Mouse (Mus musculus) erythroid progenitor cell, adult 5-6 weeks (primary cell): ENCODE measurements around the gene Btg2. TPM values are rescaled to one million over a fixed set of nuclear protein-coding genes. Genes with fewer than 3 reads are reported as not detected.

ENCODE experiments used
- ATAC-seq: replicated peaks from 2 replicates; pipeline ENCODE4 v1.8.0; 2016; ENCODE audit warnings: moderate number of reproducible peaks, mild to moderate bottlenecking, moderate TSS enrichment, inconsistent platforms; ENCODE audit not compliant: poor library complexity, low FRiP score, severe bottlenecking
- total RNA-seq, 2 experiments: library from RNA; stranded (forward) in 1 of 2; stranded (reverse) in 1 of 2; fragments of 150-400 nt in 1 of 2; fragments of 186-747, 209-891 nt in 1 of 2; gene quantifications; 2 replicates each; pipeline versions ENCODE4 v1.2.3 to v1.2.4; 2015 to 2017; ENCODE audit warnings: low replicate concordance in 2 of 2

The Btg2 gene
- total RNA-seq, 2 experiments from 2014 or later = 184 to 261 TPM

GRCm38 (mm10) chr1:134062411-134063085, 16.4 kb downstream of the Btg2 start:
- ATAC-seq = no peak

DNA sequence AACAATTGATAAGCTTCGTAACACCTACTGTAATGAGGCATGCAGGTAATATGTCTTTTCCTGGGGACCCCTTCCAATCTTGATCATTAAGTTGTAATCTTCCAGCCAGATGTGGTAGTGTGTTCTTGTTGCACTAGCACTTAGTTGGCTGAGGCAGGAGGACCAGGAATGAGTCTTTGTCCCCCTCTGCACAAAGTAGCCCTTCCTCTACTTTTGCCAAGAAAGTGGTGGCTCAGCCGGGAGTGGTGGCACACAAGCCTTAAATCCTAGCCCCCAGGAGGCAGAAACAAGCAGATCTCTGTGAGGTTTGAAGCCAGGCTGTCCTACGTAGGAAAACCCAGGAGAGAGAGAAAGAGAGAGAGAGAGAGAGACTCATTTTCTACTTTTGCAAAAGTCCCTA, 17.0 kb downstream of the Btg2 start:
- no peak for ATAC-seq

GRCm38 (mm10) chr1:134060849-134061569, 17.9 kb downstream of the Btg2 start:
- ATAC-seq = peak; percentile 91

GRCm38 (mm10) chr1:134059739-134060695, 18.9 kb downstream of the Btg2 start:
- ATAC-seq = peak; percentile 71

- no peak for ATAC-seq
Observed at GRCm38 (mm10) chr1:134058870-134059269, 20.1 kb downstream of the Btg2 start.

DNA sequence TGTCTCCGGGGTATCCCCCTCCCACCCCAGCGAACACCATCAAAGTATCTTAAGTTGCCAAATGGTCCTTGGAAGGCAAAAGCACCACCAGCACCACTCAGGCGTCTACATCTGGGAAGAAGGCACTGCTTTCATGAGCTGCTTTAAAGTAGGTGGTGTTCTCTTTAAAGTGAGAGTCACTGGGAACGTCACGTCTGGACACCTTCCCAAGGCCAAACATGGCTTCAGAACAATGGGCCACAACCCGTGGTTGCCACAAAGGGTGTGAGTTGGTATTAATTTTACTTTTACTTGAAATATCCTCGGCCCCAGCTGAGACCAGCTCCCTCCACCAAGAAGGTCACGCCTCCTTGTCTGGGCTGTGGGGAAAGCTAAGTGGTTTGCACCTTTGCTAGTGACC, 21.2 kb downstream of the Btg2 start:
- ATAC-seq = no peak

- no peak for ATAC-seq
Observed at GRCm38 (mm10) chr1:134056285-134056684, 22.6 kb downstream of the Btg2 start.

DNA sequence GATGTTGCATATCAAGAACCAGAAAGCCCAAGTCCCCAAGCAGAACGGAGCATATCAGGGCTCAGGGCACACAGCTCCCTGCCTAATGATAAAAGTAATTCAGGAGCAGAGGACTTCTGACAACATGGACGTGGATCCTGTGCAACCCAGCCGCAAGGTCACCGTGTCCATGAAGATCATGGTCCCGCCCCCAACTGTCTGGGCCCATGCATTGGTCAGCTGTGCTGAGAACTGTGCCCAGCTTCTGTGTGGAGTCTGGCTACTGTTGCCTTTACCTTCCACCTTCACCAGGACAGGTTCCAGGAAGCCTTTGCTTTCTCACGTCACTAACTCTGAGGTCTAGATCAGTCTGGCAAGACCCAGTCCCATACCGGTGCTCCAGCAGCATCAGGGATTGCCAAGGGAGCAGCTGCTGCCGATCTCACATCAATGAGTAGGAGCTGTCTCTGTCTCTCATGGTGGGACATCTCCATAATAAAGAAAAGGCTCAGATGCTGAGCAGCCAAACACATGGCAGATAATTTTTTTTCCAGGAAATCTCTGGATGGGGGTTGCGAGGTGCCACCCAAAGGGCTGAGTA, 23.2 kb downstream of the Btg2 start:
- ATAC-seq = no peak

DNA sequence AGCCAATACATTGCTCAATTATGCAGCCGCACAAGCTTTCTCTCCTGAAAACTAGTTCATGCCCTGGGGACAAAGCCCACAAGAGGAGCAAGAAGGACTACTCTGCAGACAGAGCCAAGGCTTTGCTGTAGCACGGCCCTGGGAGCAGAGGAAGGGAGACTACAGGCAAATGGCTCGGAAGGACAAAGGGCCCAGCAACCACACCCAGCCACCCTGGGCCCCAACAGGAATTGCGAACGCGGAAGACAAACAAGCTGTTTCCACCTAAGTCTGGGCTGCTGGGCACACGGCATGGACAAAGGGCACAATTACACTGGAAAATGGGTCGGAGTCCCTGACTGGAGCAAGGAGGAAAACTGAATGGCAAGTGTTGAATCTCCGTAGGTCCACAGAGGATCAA, 23.9 kb downstream of the Btg2 start:
- ATAC-seq = no peak

DNA sequence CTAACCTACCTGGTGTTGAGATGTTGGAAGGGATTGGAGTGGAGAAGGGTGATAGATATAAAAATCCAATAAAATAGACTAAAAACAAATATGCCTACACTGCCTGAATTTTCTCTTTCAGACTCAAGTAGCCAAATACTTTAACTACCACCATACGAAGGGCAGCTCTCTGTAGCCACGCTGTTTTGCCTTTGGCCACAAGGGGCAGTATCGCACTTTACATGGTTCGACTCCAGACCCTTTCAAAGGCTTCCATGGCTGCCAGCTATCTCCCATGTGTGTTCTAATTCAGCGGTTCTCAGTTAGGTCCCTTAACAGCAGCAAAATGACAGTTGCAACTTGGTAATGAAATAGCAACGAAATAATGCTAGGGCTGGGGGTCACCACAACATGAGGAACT, 25.7 kb downstream of the Btg2 start:
- peak; percentile 84 for ATAC-seq

DNA sequence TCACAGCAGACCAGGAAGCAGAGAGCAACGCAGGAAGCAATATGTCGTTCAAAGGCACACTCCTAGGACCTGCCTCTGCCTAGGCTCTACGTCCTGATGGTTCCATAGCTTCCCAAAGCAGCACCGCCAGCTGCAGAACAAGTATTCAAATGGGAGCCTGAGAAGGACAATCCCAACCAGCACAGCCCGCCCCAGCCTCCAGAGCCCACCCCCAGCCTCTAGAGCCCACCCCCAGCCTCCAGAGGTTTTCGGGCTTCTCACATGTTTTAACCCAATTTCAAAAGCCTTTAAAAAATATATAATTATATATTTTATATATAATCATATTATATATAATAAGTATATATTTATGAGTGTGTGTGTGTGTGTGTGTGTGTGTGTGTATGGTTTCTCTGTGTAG, 29.4 kb downstream of the Btg2 start:
- ATAC-seq = no peak

DNA sequence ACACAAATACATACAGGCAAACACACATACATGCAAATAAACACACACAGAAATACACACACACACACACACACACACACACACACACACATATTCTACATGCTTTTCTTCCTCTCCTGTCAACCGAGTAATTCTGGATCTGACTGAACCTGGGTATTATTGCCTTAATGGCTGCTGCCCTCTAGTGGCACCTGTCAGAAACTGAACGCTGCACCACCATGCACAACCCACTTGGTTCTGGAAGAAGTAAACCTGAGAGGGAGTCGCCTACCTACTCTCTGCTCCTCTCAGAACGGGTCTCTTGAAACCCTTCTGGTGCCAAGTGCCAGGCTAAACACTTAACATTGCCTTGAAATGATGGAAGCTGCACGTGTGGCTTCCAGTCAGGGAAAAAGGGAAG, 30.2 kb downstream of the Btg2 start:
- ATAC-seq = peak; percentile 78

GRCm38 (mm10) chr1:134047431-134047830, 31.5 kb downstream of the Btg2 start:
- ATAC-seq = no peak

DNA sequence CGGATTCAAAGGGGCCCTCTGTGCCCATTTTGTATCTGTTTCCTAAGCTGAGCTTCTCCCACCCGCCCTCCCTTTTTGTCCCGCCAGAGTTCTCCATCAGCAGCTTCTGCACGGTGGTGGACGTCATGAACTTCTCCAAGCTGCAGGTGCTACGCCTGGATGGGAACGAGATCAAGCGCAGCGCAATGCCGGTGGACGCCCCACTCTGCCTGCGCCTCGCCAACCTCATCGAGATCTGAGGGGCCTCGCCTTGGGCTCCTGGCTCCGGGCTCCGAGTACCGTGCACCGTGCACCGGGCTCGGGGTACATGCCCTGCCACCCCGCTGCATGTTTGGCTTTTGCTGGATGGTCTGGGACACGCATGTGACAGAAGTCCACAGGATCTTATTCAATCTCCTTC, 32.5 kb downstream of the Btg2 start:
- ATAC-seq = no peak

GRCm38 (mm10) chr1:134045971-134046370, 32.9 kb downstream of the Btg2 start:
- ATAC-seq = no peak

DNA sequence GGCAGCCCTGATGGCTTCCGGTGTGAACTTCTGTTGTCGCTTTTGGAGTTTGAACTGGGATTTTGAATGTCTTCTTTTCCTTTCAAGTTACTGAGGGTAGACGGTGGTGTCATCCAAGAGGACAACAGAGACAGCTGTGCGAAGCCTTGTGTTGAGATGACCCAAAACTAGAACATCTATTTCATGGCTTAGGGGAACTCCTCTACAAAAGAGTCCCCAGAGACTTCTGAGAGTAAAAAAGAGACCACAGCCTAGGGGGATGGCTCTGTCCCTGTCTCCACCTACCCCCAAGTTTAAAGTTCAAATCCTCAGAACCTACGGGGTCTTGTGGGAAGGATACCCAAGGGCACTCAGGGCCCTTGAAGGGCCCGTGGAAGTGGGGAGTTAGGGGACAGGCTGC, 34.1 kb downstream of the Btg2 start:
- ATAC-seq = no peak

GRCm38 (mm10) chr1:134042341-134042740, 36.6 kb downstream of the Btg2 start:
- ATAC-seq = no peak

GRCm38 (mm10) chr1:134041900-134042299, 37.0 kb downstream of the Btg2 start:
- ATAC-seq = no peak

- no peak for ATAC-seq
Observed at GRCm38 (mm10) chr1:134039361-134039760, 39.6 kb downstream of the Btg2 start.

DNA sequence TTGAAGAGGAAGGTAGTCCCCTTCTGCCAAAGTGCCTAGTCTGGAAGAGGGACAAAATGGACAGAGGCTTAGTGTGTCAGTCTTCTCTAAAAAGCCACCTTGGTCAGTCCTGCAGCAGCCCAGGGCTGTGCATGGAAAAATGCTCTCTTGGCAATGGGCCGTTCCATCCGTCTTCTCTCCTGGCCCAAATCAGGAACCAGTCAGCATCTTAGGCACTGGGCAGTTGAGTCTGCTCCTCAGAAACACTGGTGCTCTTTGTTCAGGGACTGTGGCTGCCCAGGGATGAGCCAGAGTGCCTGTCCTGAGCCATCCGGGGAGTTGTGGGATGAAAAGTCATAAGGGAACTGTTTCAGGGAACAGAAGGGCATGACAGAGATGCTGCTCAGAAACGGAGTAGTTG, 40.6 kb downstream of the Btg2 start:
- ATAC-seq = no peak
